Mouse (Mus musculus): ENCODE results near the gene Tex13a. TPM values are rescaled to one million over a fixed set of nuclear protein-coding genes. Genes with fewer than 3 reads are reported as not detected.

The Tex13a gene
- not detected for total RNA-seq (2023)

DNA sequence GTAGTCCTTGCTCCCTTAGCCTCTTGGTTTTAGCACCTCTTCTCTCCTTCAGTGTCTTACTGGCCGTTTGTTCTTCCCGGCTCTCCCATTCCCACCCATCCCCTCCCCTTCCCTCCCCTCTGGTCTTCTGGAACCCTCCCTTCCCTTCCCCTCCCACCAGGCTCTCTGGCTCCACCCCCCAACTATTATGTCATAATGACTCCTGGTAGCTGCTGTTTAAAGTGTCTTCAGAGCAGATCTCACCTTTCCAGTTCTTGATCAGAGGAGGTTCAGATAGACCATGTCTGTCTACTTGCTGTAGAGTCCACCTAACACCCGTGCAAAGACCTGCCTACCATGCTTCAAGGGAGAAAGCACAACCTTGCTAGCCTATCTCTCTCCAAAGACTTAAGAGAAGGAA lies at the start of gene Tex13a:
Gene Tex13a (minus strand): TSS at position 101 of the 400 bp plus-strand sequence.

